In genomic region chr7:43671064-43671808, GRCm38 (mm10) we compare ENCODE assay signal across 8 mouse cellular contexts. TPM values are rescaled to one million over a fixed set of nuclear protein-coding genes. Genes with fewer than 3 reads are reported as not detected.
A peak's percentile ranks its signal among the peaks of the same experiment; 100 is the strongest.
DNase-seq lines count a peak whose midpoint lies in the region; ATAC-seq and TF ChIP-seq lines count a peak whose summit lies in the region.

No protein-coding gene starts in this region.

- H3K9me3 ChIP-seq in heart, embryonic 16.5 days (replicated peaks; ENCODE audit: control insufficient read depth, low read length) = no peaks in the 10 kb centered on the region
- no peaks in the 10 kb centered on the region; the same call in 1 of the 2 replicates for H3K9me3 ChIP-seq in hindbrain, embryonic 12.5 days (replicated peaks)
- no peaks in the 10 kb centered on the region; the same call in 1 of the 2 replicates for H3K9me3 ChIP-seq in midbrain, embryonic 10.5 days (replicated peaks)

- TF ChIP-seq POLR2A in bone marrow macrophage, adult 2 months (IDR thresholded peaks at IDR 0.05; ENCODE audit: borderline replicate concordance, low read depth, low read length) = no peak

- peak overlapping the region; percentile 64 for H3K27ac ChIP-seq in heart, embryonic 16.5 days (ENCODE audit: low read length)
- H3K27ac ChIP-seq in bone marrow macrophage, adult 2 months (ENCODE audit: insufficient read depth, low read depth, low read length) = peak overlapping the region; percentile 73
- no peak overlapping the region for H3K27ac ChIP-seq in hindbrain, embryonic 12.5 days
- H3K27ac ChIP-seq in midbrain, embryonic 10.5 days (replicated peaks) = peak overlapping the region; percentile 88

- 66% methylated on average over 11 of the region's 11 CpGs for WGBS in heart, embryonic 16.5 days
- WGBS in hindbrain, embryonic 12.5 days = 64% methylated on average over 11 of the region's 11 CpGs
- WGBS in midbrain, embryonic 10.5 days = 68% methylated on average over 11 of the region's 11 CpGs

- peak overlapping the region; percentile 91 for H3K4me2 ChIP-seq in heart, embryonic 16.5 days (ENCODE audit: low read depth, low read length)
- peak overlapping the region; percentile 79 for H3K4me2 ChIP-seq in hindbrain, embryonic 12.5 days (replicated peaks)

- H3K4me3 ChIP-seq in heart, embryonic 16.5 days (ENCODE audit: low read length) = peak overlapping the region; percentile 76
- peak overlapping the region; percentile 32 for H3K4me3 ChIP-seq in bone marrow macrophage, adult 2 months (ENCODE audit: insufficient read depth, low read length)
- H3K4me3 ChIP-seq in hindbrain, embryonic 12.5 days = peak overlapping the region; percentile 64
- H3K4me3 ChIP-seq in midbrain, embryonic 10.5 days = peak overlapping the region; percentile 73

- H3K9ac ChIP-seq in heart, embryonic 16.5 days (ENCODE audit: low read length) = peak overlapping the region; percentile 54; the same call in 1 of the 2 replicates
- peak overlapping the region; percentile 72 for H3K9ac ChIP-seq in hindbrain, embryonic 12.5 days

- peaks cover 14% of the 10 kb centered on the region for H3K36me3 ChIP-seq in heart, embryonic 16.5 days (ENCODE audit: control insufficient read depth, insufficient read depth)
- peaks cover 17% of the 10 kb centered on the region for H3K36me3 ChIP-seq in hindbrain, embryonic 12.5 days
- H3K36me3 ChIP-seq in midbrain, embryonic 10.5 days = peaks cover 22% of the 10 kb centered on the region

- H3K4me1 ChIP-seq in heart, embryonic 16.5 days (ENCODE audit: control insufficient read depth, insufficient read depth, low read length) = peaks cover 7% of the 10 kb centered on the region
- H3K4me1 ChIP-seq in bone marrow macrophage, adult 2 months (ENCODE audit: control insufficient read depth, insufficient read depth, low read length) = peaks cover 48% of the 10 kb centered on the region
- peaks cover 7% of the 10 kb centered on the region for H3K4me1 ChIP-seq in hindbrain, embryonic 12.5 days
- H3K4me1 ChIP-seq in midbrain, embryonic 10.5 days = peaks cover 14% of the 10 kb centered on the region

- intact Hi-C loops in left cerebral cortex, postnatal 4 days (cut with DNase I) = loop anchor here (10.0 kb wide), 2 partner anchors 86 to 224 kb away; no protein-coding TSS in a partner anchor

- H3K27me3 ChIP-seq in heart, embryonic 16.5 days (ENCODE audit: control insufficient read depth, insufficient read depth, low read length) = no peaks in the 10 kb centered on the region
- no peaks in the 10 kb centered on the region for H3K27me3 ChIP-seq in hindbrain, embryonic 12.5 days
- H3K27me3 ChIP-seq in midbrain, embryonic 10.5 days (ENCODE audit: low read depth, poor library complexity, severe bottlenecking) = no peaks in the 10 kb centered on the region

- TF ChIP-seq CTCF in bone marrow macrophage, adult 2 months (IDR thresholded peaks at IDR 0.05; ENCODE audit: low read depth, low read length) = no peak

- no peak for ATAC-seq in heart, embryonic 16.5 days (replicated peaks; ENCODE audit: extremely low read depth, insufficient read depth, low FRiP score)
- peak; percentile 55 for ATAC-seq in hindbrain, embryonic 12.5 days (ENCODE audit: low FRiP score)

- no peak for DNase-seq in heart, adult 11 months
- no peak for DNase-seq in midbrain, embryonic 10.5 days (ENCODE audit: low spot score)
- no peak for DNase-seq in right cerebral cortex, postnatal 36 days (ENCODE audit: low spot score in 2 of 2)
- no peak for DNase-seq in left cerebral cortex, postnatal 4 days
- no peak for DNase-seq in c-Kit-positive CD71-positive TER-119-positive erythroid progenitor cells, embryonic 14.5 days (ENCODE audit: low spot score)

RNA-seq across cellular contexts. Expression of gene Ctu1, which starts 0.6 kb away (rescaled TPM):
- polyA plus RNA-seq in heart, embryonic 16.5 days (2015; fragmentation: Nextera tagmentation; extraction: Ambion mirVana) = 7.2 and 7.6 TPM in 2 replicates
- 4.7 and 7.7 TPM in 2 replicates for polyA plus RNA-seq in bone marrow macrophage, adult 2 months (2012; ENCODE audit: insufficient read depth, insufficient read length, missing spikeins)
- polyA plus RNA-seq in hindbrain, embryonic 12.5 days (2016; fragmentation: Nextera tagmentation; extraction: Ambion mirVana) = 16.4 and 17.0 TPM in 2 replicates
- 17.4 and 17.5 TPM in 2 replicates for polyA plus RNA-seq in midbrain, embryonic 10.5 days (2016; fragmentation: Nextera tagmentation; extraction: Ambion mirVana)
- 10 to 100 TPM; 20.8 to 22.5 TPM for total RNA-seq in left cerebral cortex, postnatal 4 days (2021)

RNA-seq across cellular contexts. Expression of gene Siglece, which starts 11.3 kb away (rescaled TPM):
- 0.62 and 0.71 TPM in 2 replicates for polyA plus RNA-seq in heart, embryonic 16.5 days (2015; fragmentation: Nextera tagmentation; extraction: Ambion mirVana)
- polyA plus RNA-seq in bone marrow macrophage, adult 2 months (2012; ENCODE audit: insufficient read depth, insufficient read length, missing spikeins) = 41.5 and 47.6 TPM in 2 replicates
- polyA plus RNA-seq in hindbrain, embryonic 12.5 days (2016; fragmentation: Nextera tagmentation; extraction: Ambion mirVana) = 0.18 and 0.44 TPM in 2 replicates
- polyA plus RNA-seq in midbrain, embryonic 10.5 days (2016; fragmentation: Nextera tagmentation; extraction: Ambion mirVana) = 0.16 and 0.66 TPM in 2 replicates
- total RNA-seq in left cerebral cortex, postnatal 4 days (2021) = under 1 TPM; 0.24 to 0.80 TPM

RNA-seq across cellular contexts. Expression of gene Klk14, which starts 19.0 kb away (rescaled TPM):
- polyA plus RNA-seq in heart, embryonic 16.5 days (2015; fragmentation: Nextera tagmentation; extraction: Ambion mirVana) = not detected in 2 replicates
- not detected in 2 replicates for polyA plus RNA-seq in bone marrow macrophage, adult 2 months (2012; ENCODE audit: insufficient read depth, insufficient read length, missing spikeins)
- polyA plus RNA-seq in hindbrain, embryonic 12.5 days (2016; fragmentation: Nextera tagmentation; extraction: Ambion mirVana) = not detected in 2 replicates
- not detected in 2 replicates for polyA plus RNA-seq in midbrain, embryonic 10.5 days (2016; fragmentation: Nextera tagmentation; extraction: Ambion mirVana)
- total RNA-seq in left cerebral cortex, postnatal 4 days (2021) = under 1 TPM in 1 of 2 experiments, not detected in 1; 0.28 TPM

RNA-seq across cellular contexts. Expression of gene Ceacam18, which starts 36.7 kb away (rescaled TPM):
- 0.09 TPM in 1 of 2 replicates, not detected in the other for polyA plus RNA-seq in heart, embryonic 16.5 days (2015; fragmentation: Nextera tagmentation; extraction: Ambion mirVana)
- not detected in 2 replicates for polyA plus RNA-seq in bone marrow macrophage, adult 2 months (2012; ENCODE audit: insufficient read depth, insufficient read length, missing spikeins)
- not detected in 2 replicates for polyA plus RNA-seq in hindbrain, embryonic 12.5 days (2016; fragmentation: Nextera tagmentation; extraction: Ambion mirVana)
- not detected in 2 replicates for polyA plus RNA-seq in midbrain, embryonic 10.5 days (2016; fragmentation: Nextera tagmentation; extraction: Ambion mirVana)
- under 1 TPM in 1 of 2 experiments, not detected in 1; 0.24 TPM for total RNA-seq in left cerebral cortex, postnatal 4 days (2021)

RNA-seq across cellular contexts. Expression of gene Klk13, which starts 41.1 kb away (rescaled TPM):
- polyA plus RNA-seq in heart, embryonic 16.5 days (2015; fragmentation: Nextera tagmentation; extraction: Ambion mirVana) = 0.17 and 0.45 TPM in 2 replicates
- not detected in 2 replicates for polyA plus RNA-seq in bone marrow macrophage, adult 2 months (2012; ENCODE audit: insufficient read depth, insufficient read length, missing spikeins)
- 0.17 TPM in 1 of 2 replicates, not detected in the other for polyA plus RNA-seq in hindbrain, embryonic 12.5 days (2016; fragmentation: Nextera tagmentation; extraction: Ambion mirVana)
- polyA plus RNA-seq in midbrain, embryonic 10.5 days (2016; fragmentation: Nextera tagmentation; extraction: Ambion mirVana) = 0.21 and 0.33 TPM in 2 replicates
- total RNA-seq in left cerebral cortex, postnatal 4 days (2021) = not detected

Comparison
In these comparisons a context has a peak if more than half of its experiments do, and no peak if none do; other contexts are left out.
1. RNA of gene Siglece, which starts 11.3 kb away (polyA plus RNA-seq): 41.5 to 47.6 TPM in bone marrow macrophage, adult 2 months; 0.62 to 0.71 TPM in heart, embryonic 16.5 days, 0.18 to 0.44 TPM in hindbrain, embryonic 12.5 days and 0.16 to 0.66 TPM in midbrain, embryonic 10.5 days; every median in the first group is over 10 times any median in the second.
2. Peak in every context shown above with its lines, with median percentiles within 50 percentile points of each other: H3K4me3 ChIP-seq.